Comparison of ENCODE assay signal across 31 mouse cellular contexts in the genomic region with DNA sequence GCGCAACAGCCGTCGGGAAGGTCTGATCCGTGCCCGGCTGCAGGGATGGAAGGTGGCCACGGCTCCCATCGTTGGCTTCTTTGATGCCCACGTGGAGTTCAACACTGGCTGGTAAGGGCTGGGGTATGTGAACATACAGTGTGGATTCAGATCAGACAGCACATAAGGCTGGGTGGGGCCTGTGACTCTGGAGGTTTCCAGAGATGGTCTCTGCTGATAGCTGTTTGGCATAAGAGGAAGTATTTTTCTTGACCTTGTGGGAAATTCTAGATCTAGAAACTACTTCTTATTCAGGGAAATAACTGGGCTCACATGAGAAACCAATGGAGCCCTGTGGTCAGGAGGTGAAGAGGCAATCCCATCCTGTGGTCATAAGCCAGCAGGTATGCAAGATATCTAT. TPM values are rescaled to one million over a fixed set of nuclear protein-coding genes. Genes with fewer than 3 reads are reported as not detected.
"Had no signal": no experiment of that assay in that cellular context is flagged by ENCODE, and none has a peak within 500 bp of the region (broad histone marks: within the 10 kb centered on the region; RNA-seq: fewer than 3 reads in every experiment).

No protein-coding gene starts in this region.

- H3K4me3 ChIP-seq: heart, embryonic 10.5 days; heart, embryonic 12.5 days; hindbrain, embryonic 10.5 days; hindbrain, embryonic 13.5 days; hindbrain, embryonic 15.5 days; kidney, embryonic 15.5 days; limb, embryonic 13.5 days; limb, embryonic 15.5 days; liver, embryonic 12.5 days had no signal

- DNase-seq: gastrocnemius, postnatal 14 days; gastrocnemius, postnatal 36 days; heart, adult 18-20 months; heart, postnatal 10 days; heart, postnatal 4 days; kidney, adult 11 months; kidney, adult 2 months; kidney, adult 9 months; kidney, postnatal 14 days; kidney, postnatal 36 days; layer of hippocampus, adult 9-11 months; layer of hippocampus, postnatal 36 days; left cerebral cortex, postnatal 4 days had no signal

- H3K36me3 ChIP-seq: heart, embryonic 10.5 days; heart, embryonic 12.5 days; hindbrain, embryonic 10.5 days; hindbrain, embryonic 15.5 days; kidney, embryonic 15.5 days; limb, embryonic 13.5 days; limb, embryonic 15.5 days; liver, embryonic 12.5 days had no signal

- H3K27me3 ChIP-seq: hindbrain, embryonic 15.5 days; kidney, embryonic 15.5 days; limb, embryonic 13.5 days; limb, embryonic 15.5 days had no signal

- H3K4me1 ChIP-seq: heart, embryonic 12.5 days; hindbrain, embryonic 10.5 days; hindbrain, embryonic 15.5 days; kidney, embryonic 15.5 days; limb, embryonic 13.5 days; limb, embryonic 15.5 days; liver, embryonic 12.5 days had no signal

- H3K27ac ChIP-seq: heart, embryonic 10.5 days; hindbrain, embryonic 10.5 days; hindbrain, embryonic 13.5 days; hindbrain, embryonic 15.5 days; hindbrain, postnatal 0 days; kidney, embryonic 15.5 days; kidney, postnatal 0 days; limb, embryonic 13.5 days; limb, embryonic 15.5 days; liver, embryonic 12.5 days had no signal

- H3K9ac ChIP-seq: heart, embryonic 12.5 days; hindbrain, embryonic 13.5 days; hindbrain, embryonic 15.5 days; kidney, embryonic 15.5 days; limb, embryonic 13.5 days; limb, embryonic 15.5 days; liver, embryonic 12.5 days had no signal

- H3K4me2 ChIP-seq: heart, embryonic 12.5 days; hindbrain, embryonic 13.5 days; hindbrain, embryonic 15.5 days; kidney, embryonic 15.5 days; limb, embryonic 13.5 days; limb, embryonic 15.5 days; liver, embryonic 12.5 days had no signal

- ATAC-seq: hindbrain, postnatal 0 days; intestine, embryonic 16.5 days; liver, embryonic 12.5 days had no signal

- H3K9me3 ChIP-seq: heart, embryonic 10.5 days; heart, embryonic 12.5 days; hindbrain, embryonic 10.5 days; hindbrain, embryonic 13.5 days; hindbrain, embryonic 15.5 days; kidney, embryonic 15.5 days; limb, embryonic 13.5 days; limb, embryonic 15.5 days; liver, embryonic 12.5 days had no signal

RNA-seq across cellular contexts. Expression of a gene that starts 45.7 kb away (rescaled TPM):
- total RNA-seq: gastrocnemius, adult 18-20 months; gastrocnemius, adult 8-10 months; gastrocnemius, postnatal 14 days; gastrocnemius, postnatal 36 days; heart, adult 8-10 months; heart, postnatal 10 days; heart, postnatal 25 days; heart, postnatal 4 days; liver, adult 2 months had no signal
- polyA plus RNA-seq: heart, embryonic 10.5 days; heart, embryonic 12.5 days; limb, embryonic 11.5 days; liver, embryonic 12.5 days had no signal
